Mouse (Mus musculus) hindbrain, postnatal 0 days (tissue): ENCODE measurements at regions not wholly inside any gene's neighbourhood (a gene's known extent, or its start where the extent isn't known, plus 50 kb on each side); places are given as distances from the start of the nearest gene placed in this dataset.

Source experiments
- ATAC-seq: fragments of 200-750 bp; cut with Nextera tagmentation; 2 replicates; pipeline ENCODE4 v1.8.0; 2017; ENCODE audit warnings: mild to moderate bottlenecking, moderate TSS enrichment, moderate library complexity
- DNase-seq: peaks from one replicate; pipeline ENCODE4 v3.0.0-alpha.2; 2015; ENCODE audit warnings: low spot score
- H3K27ac ChIP-seq: fragments of 300-500 bp; sonication (generic); 2 replicates; pipeline ENCODE4 v1.5.1; 2014; ENCODE audit warnings: mild to moderate bottlenecking
- H3K27me3 ChIP-seq: fragments of 300-500 bp; sonication (generic); 2 replicates; pipeline ENCODE4 v1.6.1; 2014; ENCODE audit warnings: low read length, mixed read lengths; ENCODE audit not compliant: insufficient read depth
- H3K36me3 ChIP-seq: fragments of 300-500 bp; sonication (generic); 2 replicates; pipeline ENCODE4 v1.6.1; 2014; ENCODE audit warnings: low read length, mixed read lengths; ENCODE audit not compliant: insufficient read depth
- H3K4me1 ChIP-seq: fragments of 300-500 bp; sonication (generic); 2 replicates; pipeline ENCODE4 v1.6.1; 2014; ENCODE audit warnings: antibody characterized with exemption, low read length, mixed read lengths; ENCODE audit not compliant: insufficient read depth
- H3K4me2 ChIP-seq: fragments of 300-500 bp; sonication (generic); 2 replicates; pipeline ENCODE4 v1.6.1; 2014; ENCODE audit warnings: low read depth, mild to moderate bottlenecking, low read length, moderate library complexity, mixed read lengths
- H3K4me3 ChIP-seq: fragments of 300-500 bp; sonication (generic); 2 replicates; pipeline ENCODE4 v1.5.1; 2014; ENCODE audit warnings: low read length
- H3K9ac ChIP-seq: fragments of 300-500 bp; sonication (generic); replicated peaks from 2 replicates; pipeline ENCODE4 v1.6.1; 2014; ENCODE audit warnings: mild to moderate bottlenecking, low read length, moderate library complexity, mixed read lengths
- H3K9me3 ChIP-seq: fragments of 300-500 bp; sonication (generic); 2 replicates; pipeline ENCODE4 v1.6.1; 2016; ENCODE audit warnings: low read length, mixed read lengths
- CTCF ChIP-seq: IDR thresholded peaks from 2 replicates; pipeline ENCODE4 v1.5.1; 2016; ENCODE audit warnings: antibody characterized with exemption, control low read depth, low read depth
- WGBS: fragments of 180-500 bp; shearing (Covaris S2); extraction: QIAGEN DNeasy Blood & Tissue Kit; methylation state at CpG from one replicate; pipeline ENCODE4 v1.1.7; 2014; 5-methylcytosine and 5-hydroxymethylcytosine counted together

GRCm38 (mm10) chr4:131322323-131322722 lies 378.1 kb downstream of the Matn1 start:
- Histone ChIP-seq H3K27me3 (no peaks in the 10 kb centered on the region), H3K9ac (no peak overlapping the region), H3K4me1 (no peaks in the 10 kb centered on the region), H3K4me3 (no peak overlapping the region), H3K27ac (no peak overlapping the region), H3K36me3 (no peaks in the 10 kb centered on the region), H3K4me2 (no peak overlapping the region), H3K9me3 (no peaks in the 10 kb centered on the region)
- DNase-seq (no peak), ATAC-seq (no peak)
- 82% methylated on average over 5 of the region's 5 CpGs for WGBS
- TF ChIP-seq CTCF, result peak; percentile 49

- 54% methylated on average over 3 of the region's 3 CpGs for WGBS
- H3K27ac ChIP-seq, result no peak overlapping the region
- no peak for ATAC-seq
Observed at GRCm38 (mm10) chr4:131324486-131324885, 380.3 kb downstream of the Matn1 start.

GRCm38 (mm10) chr4:131325200-131325599 lies 381.0 kb downstream of the Matn1 start:
- Histone ChIP-seq H3K27ac (no peak overlapping the region), H3K4me3 (no peak overlapping the region), H3K4me2 (no peak overlapping the region), H3K27me3 (no peaks in the 10 kb centered on the region), H3K36me3 (no peaks in the 10 kb centered on the region), H3K4me1 (no peaks in the 10 kb centered on the region), H3K9ac (no peak overlapping the region), H3K9me3 (no peaks in the 10 kb centered on the region)
- WGBS, result 84% methylated on average over 11 of the region's 11 CpGs
- DNase-seq (no peak), ATAC-seq (no peak)
- TF ChIP-seq CTCF, result no peak

More at GRCm38 (mm10) chr4:131324486-131324885, 380.3 kb downstream of the Matn1 start:
- H3K36me3 ChIP-seq, result no peaks in the 10 kb centered on the region
- H3K9me3 ChIP-seq, result no peaks in the 10 kb centered on the region
- no peak for DNase-seq
- TF ChIP-seq CTCF, result no peak
- no peak overlapping the region for H3K9ac ChIP-seq
- no peak overlapping the region for H3K4me3 ChIP-seq
- H3K4me1 ChIP-seq, result no peaks in the 10 kb centered on the region
- H3K27me3 ChIP-seq, result no peaks in the 10 kb centered on the region
- H3K4me2 ChIP-seq, result no peak overlapping the region

- TF ChIP-seq CTCF, result no peak
- Histone ChIP-seq H3K9me3 (no peaks in the 10 kb centered on the region), H3K4me1 (no peaks in the 10 kb centered on the region), H3K9ac (no peak overlapping the region), H3K4me3 (no peak overlapping the region), H3K36me3 (no peaks in the 10 kb centered on the region), H3K27ac (no peak overlapping the region), H3K27me3 (no peaks in the 10 kb centered on the region), H3K4me2 (no peak overlapping the region)
- DNase-seq (no peak), ATAC-seq (no peak)
- 87% methylated on average over 3 of the region's 3 CpGs for WGBS
Observed at GRCm38 (mm10) chr4:131325609-131326008, 381.4 kb downstream of the Matn1 start.

- Histone ChIP-seq H3K27ac (no peak overlapping the region), H3K9me3 (no peaks in the 10 kb centered on the region), H3K27me3 (no peaks in the 10 kb centered on the region), H3K4me1 (no peaks in the 10 kb centered on the region), H3K4me2 (no peak overlapping the region), H3K9ac (no peak overlapping the region), H3K4me3 (no peak overlapping the region), H3K36me3 (no peaks in the 10 kb centered on the region)
- 50% methylated on average over 5 of the region's 5 CpGs for WGBS
- no peak for TF ChIP-seq CTCF
- DNase-seq (no peak), ATAC-seq (no peak)
Observed at GRCm38 (mm10) chr4:131329398-131329797, 385.2 kb downstream of the Matn1 start.

- 91% methylated on average over 4 of the region's 4 CpGs for WGBS
- no peaks in the 10 kb centered on the region for H3K36me3 ChIP-seq
Observed at GRCm38 (mm10) chr4:131331646-131332045, 387.5 kb downstream of the Matn1 start.

GRCm38 (mm10) chr4:131336801-131337200 lies 392.6 kb downstream of the Matn1 start:
- no peaks in the 10 kb centered on the region for H3K4me1 ChIP-seq
- H3K4me3 ChIP-seq, result no peak overlapping the region
- ATAC-seq (no peak), DNase-seq (no peak)
- no peak for TF ChIP-seq CTCF
- no peaks in the 10 kb centered on the region for H3K27me3 ChIP-seq
- no peaks in the 10 kb centered on the region for H3K9me3 ChIP-seq
- WGBS, result 68% methylated on average over 3 of the region's 3 CpGs
- H3K9ac ChIP-seq, result no peak overlapping the region
- H3K4me2 ChIP-seq, result no peak overlapping the region
- H3K36me3 ChIP-seq, result no peaks in the 10 kb centered on the region
- H3K27ac ChIP-seq, result no peak overlapping the region

More at GRCm38 (mm10) chr4:131331646-131332045, 387.5 kb downstream of the Matn1 start:
- no peak for ATAC-seq
- Histone ChIP-seq H3K27me3 (no peaks in the 10 kb centered on the region), H3K27ac (no peak overlapping the region), H3K4me2 (no peak overlapping the region), H3K9me3 (no peaks in the 10 kb centered on the region), H3K4me1 (no peaks in the 10 kb centered on the region), H3K9ac (no peak overlapping the region), H3K4me3 (no peak overlapping the region)
- TF ChIP-seq CTCF, result no peak
- no peak for DNase-seq
